Mouse (Mus musculus): ENCODE results near the gene Tada2b. TPM values are rescaled to one million over a fixed set of nuclear protein-coding genes. Genes with fewer than 3 reads are reported as not detected.

The Tada2b gene
- polyA plus RNA-seq, 1 experiment = 17.2 TPM

- Histone ChIP-seq H3K27ac (ENCODE audit: insufficient read depth, low read length) (no peak overlapping the region), H3K4me1 (ENCODE audit: control insufficient read depth, insufficient read depth, low read length) (no peaks in the 10 kb centered on the region), H3K4me3 (ENCODE audit: insufficient read depth, low read length) (no peak overlapping the region)
- no peak for TF ChIP-seq POLR2A (IDR thresholded peaks at IDR 0.05; ENCODE audit: extremely low read depth, insufficient read depth, low read length)
- TF ChIP-seq CTCF (IDR thresholded peaks at IDR 0.05; ENCODE audit: extremely low read depth, insufficient read depth, low read length) = no peak
Observed at GRCm38 (mm10) chr5:36452821-36453220, 31.3 kb downstream of the Tada2b start.

DNA sequence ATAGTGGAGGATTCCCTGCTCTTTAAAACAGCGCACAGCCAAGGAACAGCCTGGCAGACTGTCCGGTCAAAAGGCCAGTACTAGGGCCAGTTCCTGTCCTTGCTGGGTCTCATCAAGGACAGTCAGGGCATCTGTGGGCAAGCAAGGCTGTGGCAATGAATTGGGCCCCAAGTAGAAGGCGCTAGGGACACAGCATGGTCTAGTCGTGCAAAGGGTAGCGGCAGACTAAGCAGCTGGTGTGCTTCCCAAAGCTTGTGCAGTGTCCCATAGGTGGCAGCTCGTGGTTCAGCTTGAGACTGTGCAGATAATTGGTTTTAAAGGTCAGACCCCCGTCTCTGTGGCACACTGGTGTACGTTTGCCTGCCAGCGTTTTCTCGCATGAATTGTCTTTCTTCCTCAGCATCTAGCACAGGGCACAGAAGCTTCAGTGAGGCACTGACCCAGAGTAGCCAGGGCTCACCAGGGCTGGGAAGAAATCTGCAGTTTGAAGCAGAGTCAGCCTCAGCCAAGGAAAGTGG, 32.2 kb downstream of the Tada2b start:
- H3K4me3 ChIP-seq (ENCODE audit: insufficient read depth, low read length) = no peak overlapping the region
- no peaks in the 10 kb centered on the region for H3K4me1 ChIP-seq (ENCODE audit: control insufficient read depth, insufficient read depth, low read length)
- TF ChIP-seq CTCF (IDR thresholded peaks at IDR 0.05; ENCODE audit: extremely low read depth, insufficient read depth, low read length) = no peak
- no peak overlapping the region for H3K27ac ChIP-seq (ENCODE audit: insufficient read depth, low read length)

DNA sequence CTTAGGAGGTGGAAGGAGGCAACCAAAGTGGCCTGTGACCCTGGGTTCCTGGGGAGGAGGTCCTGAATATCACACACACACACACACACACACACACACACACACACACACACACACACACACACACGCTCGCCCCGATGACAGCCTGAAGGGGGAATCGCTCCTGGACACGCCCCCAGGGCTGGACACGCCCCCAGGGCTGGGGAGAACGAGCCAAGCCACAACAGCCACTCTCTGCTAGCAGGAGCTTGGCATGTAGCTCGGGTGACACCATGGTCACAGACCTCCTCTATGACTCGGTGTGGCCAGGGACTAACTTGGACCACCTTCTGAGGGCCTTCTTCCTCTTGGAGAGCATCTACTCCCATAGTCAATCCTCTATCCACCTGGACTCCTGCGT, 33.0 kb downstream of the Tada2b start:
- Histone ChIP-seq H3K4me3 (ENCODE audit: insufficient read depth, low read length) (no peak overlapping the region), H3K4me1 (ENCODE audit: control insufficient read depth, insufficient read depth, low read length) (no peaks in the 10 kb centered on the region), H3K27ac (ENCODE audit: insufficient read depth, low read length) (no peak overlapping the region)
- TF ChIP-seq POLR2A (IDR thresholded peaks at IDR 0.05; ENCODE audit: extremely low read depth, insufficient read depth, low read length) (no peak), CTCF (IDR thresholded peaks at IDR 0.05; ENCODE audit: extremely low read depth, insufficient read depth, low read length) (no peak)

GRCm38 (mm10) chr5:36449710-36450358, 34.3 kb downstream of the Tada2b start:
- no peak for TF ChIP-seq POLR2A (IDR thresholded peaks at IDR 0.05; ENCODE audit: extremely low read depth, insufficient read depth, low read length)
- no peak for TF ChIP-seq CTCF (IDR thresholded peaks at IDR 0.05; ENCODE audit: extremely low read depth, insufficient read depth, low read length)
- Histone ChIP-seq H3K4me3 (ENCODE audit: insufficient read depth, low read length) (no peak overlapping the region), H3K4me1 (ENCODE audit: control insufficient read depth, insufficient read depth, low read length) (no peaks in the 10 kb centered on the region), H3K27ac (ENCODE audit: insufficient read depth, low read length) (no peak overlapping the region)

GRCm38 (mm10) chr5:36447872-36448271, 36.2 kb downstream of the Tada2b start:
- H3K4me3 ChIP-seq (ENCODE audit: insufficient read depth, low read length) = no peak overlapping the region
- no peak overlapping the region for H3K27ac ChIP-seq (ENCODE audit: insufficient read depth, low read length)
- no peaks in the 10 kb centered on the region for H3K4me1 ChIP-seq (ENCODE audit: control insufficient read depth, insufficient read depth, low read length)
- TF ChIP-seq POLR2A (IDR thresholded peaks at IDR 0.05; ENCODE audit: extremely low read depth, insufficient read depth, low read length) = no peak

- no peak overlapping the region for H3K4me3 ChIP-seq (ENCODE audit: insufficient read depth, low read length)
- TF ChIP-seq POLR2A (IDR thresholded peaks at IDR 0.05; ENCODE audit: extremely low read depth, insufficient read depth, low read length) (no peak), CTCF (IDR thresholded peaks at IDR 0.05; ENCODE audit: extremely low read depth, insufficient read depth, low read length) (no peak)
- H3K4me1 ChIP-seq (ENCODE audit: control insufficient read depth, insufficient read depth, low read length) = no peaks in the 10 kb centered on the region
- no peak overlapping the region for H3K27ac ChIP-seq (ENCODE audit: insufficient read depth, low read length)
Observed at GRCm38 (mm10) chr5:36446166-36446890, 37.8 kb downstream of the Tada2b start.

GRCm38 (mm10) chr5:36445028-36445427, 39.1 kb downstream of the Tada2b start:
- Histone ChIP-seq H3K4me3 (ENCODE audit: insufficient read depth, low read length) (no peak overlapping the region), H3K4me1 (ENCODE audit: control insufficient read depth, insufficient read depth, low read length) (no peaks in the 10 kb centered on the region), H3K27ac (ENCODE audit: insufficient read depth, low read length) (no peak overlapping the region)
- no peak for TF ChIP-seq CTCF (IDR thresholded peaks at IDR 0.05; ENCODE audit: extremely low read depth, insufficient read depth, low read length)

GRCm38 (mm10) chr5:36444611-36445010, 39.5 kb downstream of the Tada2b start:
- Histone ChIP-seq H3K27ac (ENCODE audit: insufficient read depth, low read length) (no peak overlapping the region), H3K4me1 (ENCODE audit: control insufficient read depth, insufficient read depth, low read length) (no peaks in the 10 kb centered on the region), H3K4me3 (ENCODE audit: insufficient read depth, low read length) (no peak overlapping the region)
- TF ChIP-seq POLR2A (IDR thresholded peaks at IDR 0.05; ENCODE audit: extremely low read depth, insufficient read depth, low read length) = no peak

GRCm38 (mm10) chr5:36440741-36441140, 43.3 kb downstream of the Tada2b start:
- TF ChIP-seq CTCF (IDR thresholded peaks at IDR 0.05; ENCODE audit: extremely low read depth, insufficient read depth, low read length) (no peak), POLR2A (IDR thresholded peaks at IDR 0.05; ENCODE audit: extremely low read depth, insufficient read depth, low read length) (no peak)
- Histone ChIP-seq H3K4me3 (ENCODE audit: insufficient read depth, low read length) (no peak overlapping the region), H3K27ac (ENCODE audit: insufficient read depth, low read length) (no peak overlapping the region), H3K4me1 (ENCODE audit: control insufficient read depth, insufficient read depth, low read length) (no peaks in the 10 kb centered on the region)

- H3K4me3 ChIP-seq (ENCODE audit: insufficient read depth, low read length) = no peak overlapping the region
- H3K4me1 ChIP-seq (ENCODE audit: control insufficient read depth, insufficient read depth, low read length) = no peaks in the 10 kb centered on the region
- H3K27ac ChIP-seq (ENCODE audit: insufficient read depth, low read length) = no peak overlapping the region
- TF ChIP-seq CTCF (IDR thresholded peaks at IDR 0.05; ENCODE audit: extremely low read depth, insufficient read depth, low read length) (no peak), POLR2A (IDR thresholded peaks at IDR 0.05; ENCODE audit: extremely low read depth, insufficient read depth, low read length) (no peak)
Observed at GRCm38 (mm10) chr5:36436858-36437257, 47.2 kb downstream of the Tada2b start.
